Mouse (Mus musculus): ENCODE data around the gene Pdlim1. TPM values are rescaled to one million over a fixed set of nuclear protein-coding genes. Genes with fewer than 3 reads are reported as not detected.
"Not testable (repeated sequence)": the region's sequence is repeated elsewhere in the genome, so short reads cannot be mapped to it uniquely, and the experiment has no call there.

Pdlim1 gene
- total RNA-seq, 2 experiments from 2014 or later: 131 to 142 TPM

DNA sequence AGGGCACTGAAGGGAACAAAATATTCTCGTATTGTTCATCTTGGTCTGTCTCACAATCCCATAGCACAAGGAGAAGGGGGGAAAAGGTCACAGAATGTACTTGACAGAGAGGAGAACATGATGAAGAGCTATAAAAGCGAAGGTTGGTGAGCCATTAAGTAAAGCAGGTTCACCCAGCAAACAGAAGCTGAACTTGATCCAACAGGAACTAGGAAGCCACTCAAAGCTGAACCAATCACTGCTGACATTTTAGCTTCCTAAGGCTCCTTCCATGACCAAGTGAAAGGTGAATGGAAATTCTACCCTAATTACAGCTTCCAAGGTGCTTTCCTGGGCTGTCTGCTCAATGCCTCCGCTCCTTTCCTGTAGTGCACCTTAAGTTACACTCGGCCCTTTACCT lies 20.5 kb downstream of the Pdlim1 start:
- intact Hi-C loops (cut with DNase I; ENCODE audit: low total_unique reads): no loop called here
- DNase-seq: no peak

DNA sequence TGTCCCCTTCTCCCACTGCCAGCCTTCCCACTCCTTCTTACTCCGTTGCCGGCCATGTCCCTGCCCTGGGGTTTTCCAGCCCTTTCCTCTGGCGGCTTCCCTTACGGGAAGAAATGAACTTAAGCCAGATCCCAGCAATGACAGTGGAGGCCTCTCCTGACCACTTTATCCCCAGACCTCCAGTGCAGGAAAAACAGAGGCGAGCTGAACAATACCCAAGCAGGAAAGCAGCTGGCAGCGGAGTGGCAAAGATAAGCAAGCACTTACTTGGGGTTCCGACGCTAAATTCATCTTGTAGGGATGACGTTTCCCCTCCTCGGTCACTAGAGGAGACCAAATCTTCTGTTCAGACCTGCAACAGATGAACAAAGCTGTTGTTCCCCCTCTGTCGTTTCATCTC lies 22.3 kb downstream of the Pdlim1 start:
- no peak for DNase-seq
- intact Hi-C loops (cut with DNase I; ENCODE audit: low total_unique reads): no loop called here

DNA sequence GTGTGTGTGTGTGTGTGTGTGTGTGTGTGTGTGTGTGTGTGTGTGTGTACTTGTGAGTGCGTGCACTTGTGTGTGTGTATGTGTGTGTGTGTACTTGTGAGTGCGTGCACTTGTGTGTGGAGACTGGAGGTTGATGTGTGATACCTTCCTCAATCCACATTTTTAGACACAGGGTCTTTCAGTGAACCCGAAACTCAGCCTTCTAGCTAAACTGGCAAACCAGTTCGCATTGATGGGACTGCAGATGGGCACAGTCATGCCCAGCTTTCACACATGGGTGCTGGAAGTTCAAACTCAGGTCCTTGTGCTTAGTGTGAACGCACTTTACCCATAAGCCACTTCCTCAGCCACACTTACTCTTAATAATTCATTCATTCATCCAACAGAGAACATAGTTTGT lies 23.2 kb downstream of the Pdlim1 start:
- no peak for DNase-seq
- intact Hi-C loops (cut with DNase I; ENCODE audit: low total_unique reads): no loop called here

DNA sequence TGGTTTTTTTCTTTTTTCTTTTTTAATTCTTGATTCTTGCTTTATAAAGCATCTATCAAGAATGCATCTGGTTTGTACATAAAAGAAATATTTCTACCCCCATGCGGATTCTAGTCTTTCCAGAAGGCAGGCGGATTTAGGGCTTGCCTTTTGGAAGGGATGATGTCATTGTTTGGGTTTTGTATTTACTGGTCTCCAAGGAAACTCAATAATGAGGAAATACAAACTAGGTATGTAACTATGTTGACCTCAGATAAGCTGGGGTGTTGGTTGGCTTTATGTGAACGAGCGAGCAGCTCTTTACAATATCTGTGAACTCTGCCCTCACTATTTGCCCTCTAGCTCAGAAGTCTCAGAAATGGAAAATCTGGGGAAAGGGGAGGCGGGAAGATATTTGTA lies 24.4 kb downstream of the Pdlim1 start:
- DNase-seq: no peak
- intact Hi-C loops (cut with DNase I; ENCODE audit: low total_unique reads): no loop called here

DNA sequence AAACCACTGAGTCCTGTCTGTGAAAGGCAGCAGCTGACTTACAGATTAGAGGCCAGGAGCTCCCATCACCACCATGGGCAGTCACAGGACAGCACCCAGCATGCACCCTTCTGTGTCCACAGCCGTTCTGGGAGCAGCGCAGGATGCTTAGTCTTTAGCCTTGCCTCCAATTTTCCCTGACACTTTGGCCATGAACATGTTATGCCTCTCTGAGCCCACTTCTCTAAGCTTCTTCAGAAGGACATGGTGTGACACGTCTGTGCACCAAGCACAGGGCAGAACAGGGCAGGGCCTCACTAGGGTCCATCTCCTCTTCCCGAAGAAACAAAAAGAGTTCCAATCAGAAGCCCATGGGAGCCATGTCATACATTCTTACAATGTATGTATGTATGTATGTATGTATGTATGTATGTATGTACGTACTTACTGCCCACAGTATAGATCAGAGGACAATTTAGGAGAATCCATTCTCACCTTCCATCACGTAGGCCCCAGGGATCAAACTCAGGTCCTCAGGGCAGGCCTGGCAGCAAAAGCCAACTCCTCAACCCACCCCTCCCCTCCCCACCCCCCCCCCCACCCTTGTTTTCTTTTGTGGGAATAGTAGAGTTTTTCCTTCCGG lies 24.9 kb downstream of the Pdlim1 start:
- no peak for DNase-seq
- intact Hi-C loops (cut with DNase I; ENCODE audit: low total_unique reads): no loop called here

DNA sequence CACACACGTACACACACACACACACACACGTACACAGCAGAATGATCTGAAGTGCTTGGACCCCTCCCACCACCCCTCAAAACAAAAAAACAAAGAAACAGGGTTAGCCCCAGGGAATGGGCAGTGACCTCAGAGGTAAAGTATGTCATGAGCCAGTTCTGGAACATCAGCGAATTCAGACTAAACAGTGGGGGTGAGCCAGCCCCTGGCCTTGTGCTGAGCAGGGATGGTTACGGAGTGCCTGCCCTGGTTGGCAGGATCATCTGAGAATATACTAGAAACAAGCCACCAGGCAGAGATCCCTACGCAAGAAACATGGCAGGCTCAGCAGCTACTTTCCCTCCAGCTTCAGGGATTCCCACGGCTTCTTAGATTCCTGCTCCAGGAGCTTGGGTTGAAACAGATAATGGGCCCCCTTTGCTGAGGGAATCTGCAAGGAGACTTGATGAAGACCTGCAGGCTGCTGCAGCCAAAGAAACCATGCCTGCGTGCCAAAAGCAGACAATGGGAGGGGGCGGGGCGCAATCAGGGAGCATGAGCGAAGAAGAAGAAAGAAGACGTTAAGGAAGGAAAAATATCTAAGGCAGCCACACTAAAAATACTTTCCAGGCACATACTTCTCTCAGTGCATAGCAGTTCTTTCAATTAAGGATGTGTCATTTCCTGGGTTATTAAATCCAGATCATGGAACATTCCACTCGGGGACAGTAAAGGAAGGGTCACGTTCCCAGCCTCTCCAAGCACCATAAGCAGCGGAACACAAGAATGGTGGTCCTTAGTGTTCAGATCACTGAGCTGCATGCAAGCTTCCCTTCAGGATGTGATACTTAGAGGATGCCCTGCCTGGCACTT lies 30.6 kb downstream of the Pdlim1 start:
- peak; percentile 52 for DNase-seq
- intact Hi-C loops (cut with DNase I; ENCODE audit: low total_unique reads): no loop called here

DNA sequence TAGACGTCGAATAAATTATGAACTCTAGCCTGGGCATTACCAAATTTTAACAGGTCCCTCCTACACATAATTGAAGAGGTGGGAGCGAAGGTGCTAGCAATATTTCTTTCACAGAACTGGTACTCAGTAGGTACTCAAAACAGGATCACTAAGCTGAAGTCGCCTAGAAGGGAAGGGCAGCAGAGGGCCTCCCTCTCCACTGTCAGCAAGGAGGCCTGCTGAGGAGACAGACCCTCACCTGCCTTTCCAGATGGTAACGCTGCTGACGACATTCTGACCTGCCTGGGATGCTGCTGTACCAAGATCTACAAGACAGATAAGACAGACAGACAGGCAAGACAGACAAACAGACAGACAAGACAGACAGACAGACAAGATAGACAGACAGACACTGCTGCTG lies 31.3 kb downstream of the Pdlim1 start:
- intact Hi-C loops (cut with DNase I; ENCODE audit: low total_unique reads): no loop called here
- DNase-seq: no peak

DNA sequence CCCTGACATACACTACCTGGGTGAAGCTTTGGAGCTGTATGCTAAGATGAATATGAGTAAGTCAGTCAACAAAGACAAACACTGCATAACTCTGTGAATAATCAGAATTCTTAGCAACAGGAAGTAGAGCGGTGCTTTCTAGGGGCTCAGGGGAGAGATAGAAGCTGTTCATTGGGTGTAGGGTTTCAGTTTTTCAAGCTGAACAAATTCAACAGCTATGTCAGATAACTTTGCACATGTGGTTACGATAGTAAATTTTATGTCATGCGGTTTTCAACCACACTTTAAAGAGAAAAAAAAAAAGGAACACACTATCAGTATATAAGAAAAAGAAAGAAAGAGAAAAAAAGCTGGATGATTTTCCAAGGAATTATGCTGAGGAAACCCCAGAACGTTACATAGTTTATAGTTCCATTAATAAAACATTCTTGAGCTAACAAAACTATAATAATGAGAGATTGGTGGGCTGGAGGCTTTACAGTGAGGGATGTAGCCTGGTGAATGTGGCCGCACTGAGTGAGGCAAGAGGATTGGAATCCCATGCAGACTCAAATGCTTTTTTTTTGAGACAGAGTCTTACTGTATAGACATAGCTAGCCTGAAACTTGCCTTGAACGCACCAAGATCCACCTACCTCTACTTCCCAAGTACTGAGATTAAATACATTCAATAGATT lies 33.3 kb downstream of the Pdlim1 start:
- intact Hi-C loops (cut with DNase I; ENCODE audit: low total_unique reads): no loop called here

DNA sequence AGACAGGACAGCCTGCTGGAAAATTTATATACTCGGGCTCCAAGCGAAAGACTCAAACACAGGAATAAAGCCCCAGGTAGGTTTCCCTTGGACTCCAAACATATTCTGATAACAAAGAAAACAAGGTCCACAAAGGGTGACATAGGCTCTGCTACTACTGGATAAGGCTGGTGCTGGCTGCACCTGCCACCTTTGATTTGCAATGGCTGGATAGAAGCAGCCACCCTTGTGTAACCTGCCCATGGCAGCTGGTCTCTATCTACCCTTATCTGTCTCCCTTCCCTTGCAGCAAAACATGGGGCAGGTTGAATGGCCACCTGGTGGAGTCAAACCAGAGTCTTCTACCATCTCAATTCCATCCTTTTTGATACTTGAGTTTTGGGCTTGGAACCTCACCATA lies 39.1 kb downstream of the Pdlim1 start:
- DNase-seq: no peak
- intact Hi-C loops (cut with DNase I; ENCODE audit: low total_unique reads): no loop called here

More for the DNA sequence above, 33.3 kb downstream of the Pdlim1 start:
- no peak for DNase-seq

DNA sequence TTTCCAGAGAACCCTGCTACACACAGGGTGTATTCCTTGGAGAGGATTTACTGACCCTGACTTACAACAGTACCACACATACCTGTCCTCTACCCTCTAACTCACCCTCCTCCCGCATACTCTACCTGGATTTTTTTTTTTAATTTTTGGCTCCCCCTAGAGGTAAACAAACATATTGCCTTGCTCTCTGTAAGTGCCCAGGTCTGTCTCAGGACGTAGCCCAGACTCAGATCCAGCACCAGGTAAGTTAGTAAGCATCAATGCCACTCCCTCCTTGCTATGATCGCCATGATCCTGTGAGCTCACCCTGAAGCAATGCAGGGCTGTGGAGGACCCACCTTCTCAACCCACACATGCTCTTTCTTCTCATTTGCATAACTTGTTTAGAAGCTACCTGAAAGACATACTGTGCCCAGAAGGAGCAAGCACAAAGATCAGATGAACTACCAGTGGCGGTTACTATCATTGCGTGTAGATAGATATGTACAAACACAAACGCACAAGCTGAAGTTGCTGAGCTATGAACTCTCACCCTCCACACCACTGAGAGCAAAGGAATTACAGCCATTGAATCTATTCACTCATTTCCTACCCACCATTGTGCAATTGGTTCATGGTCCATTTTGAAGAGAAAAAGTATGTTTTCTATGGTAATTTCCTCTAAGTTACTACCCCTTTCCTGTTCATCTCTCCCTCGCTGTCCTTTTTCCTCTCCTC lies 39.7 kb downstream of the Pdlim1 start:
- DNase-seq: no peak
- intact Hi-C loops (cut with DNase I; ENCODE audit: low total_unique reads): no loop called here

DNA sequence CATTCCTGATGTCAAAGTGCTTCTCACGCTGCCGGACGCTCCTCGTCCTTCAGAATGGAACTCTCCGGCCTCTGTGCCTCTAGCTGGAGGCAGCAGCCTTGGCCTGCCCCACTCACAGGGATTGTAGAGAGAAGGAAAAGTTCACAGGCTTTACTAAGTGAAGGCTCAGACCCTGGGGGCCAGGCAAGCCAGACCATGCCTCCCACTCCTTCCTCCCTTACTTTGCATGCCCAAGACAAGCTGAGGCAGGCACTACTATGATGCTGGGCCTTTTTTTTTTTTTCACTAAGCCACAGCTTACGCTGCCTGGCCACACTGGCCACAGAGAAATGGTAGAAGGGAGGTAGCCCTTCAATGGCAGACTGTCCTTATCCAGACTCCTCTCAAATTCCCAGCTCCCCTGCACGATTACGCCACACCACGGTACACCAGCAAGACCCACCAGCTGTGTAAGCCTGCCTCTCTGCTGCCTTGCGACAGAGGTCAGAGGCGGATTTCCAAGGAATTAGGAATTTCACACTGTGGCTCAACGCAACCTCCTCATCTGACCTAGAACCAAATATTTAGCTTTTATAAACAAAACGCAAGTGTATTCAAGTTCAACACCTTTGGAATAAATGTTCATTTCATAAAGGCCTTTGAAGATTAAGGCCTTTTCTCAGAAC lies 40.4 kb downstream of the Pdlim1 start:
- no peak for DNase-seq
- intact Hi-C loops (cut with DNase I; ENCODE audit: low total_unique reads): no loop called here

DNA sequence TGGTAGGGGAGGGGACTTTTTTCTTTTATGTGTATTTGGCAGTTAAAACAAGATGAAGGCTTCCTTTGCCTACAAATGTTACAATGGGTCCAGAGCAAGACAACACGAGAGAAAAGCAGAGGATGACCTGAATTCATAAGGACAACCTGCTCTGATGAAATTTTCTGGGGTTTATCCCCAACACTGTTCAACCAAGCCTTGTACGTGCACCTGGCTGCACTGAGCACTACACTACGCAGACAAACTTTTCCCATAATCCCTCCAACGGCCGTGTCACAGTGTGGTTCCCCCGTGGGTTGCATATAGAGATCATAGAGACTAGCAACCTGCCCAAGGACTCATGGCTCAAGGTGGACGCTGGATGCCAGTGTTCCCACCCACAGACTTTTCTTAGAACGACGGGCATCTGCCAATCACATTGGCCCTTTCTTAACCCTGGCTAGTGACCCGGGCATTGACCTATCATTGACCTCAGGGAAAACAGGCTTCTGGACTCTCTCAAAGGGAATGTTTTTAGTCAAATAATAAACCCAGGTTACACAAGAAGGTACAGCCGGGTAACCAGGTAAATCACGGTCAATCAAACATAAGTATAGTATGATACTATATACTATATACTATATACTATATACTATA lies 45.0 kb downstream of the Pdlim1 start:
- intact Hi-C loops (cut with DNase I; ENCODE audit: low total_unique reads): no loop called here
- DNase-seq: no peak

DNA sequence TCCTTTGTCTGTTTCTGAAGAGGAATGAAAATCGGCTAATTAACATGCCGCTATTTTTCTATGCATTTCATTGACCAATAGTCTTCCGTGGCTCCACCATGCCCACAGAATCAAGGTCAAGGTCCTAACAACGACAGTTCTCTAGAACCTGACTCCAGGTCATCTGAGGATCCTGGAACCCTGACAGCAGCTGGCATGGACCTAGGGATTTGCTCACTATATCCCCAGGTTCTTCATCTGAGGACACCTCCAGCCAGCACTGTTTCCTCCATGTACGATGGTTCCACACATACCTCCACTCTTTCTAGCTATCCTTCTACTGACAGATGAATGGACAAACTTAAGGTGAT lies 45.9 kb downstream of the Pdlim1 start:
- DNase-seq: no peak
- intact Hi-C loops (cut with DNase I; ENCODE audit: low total_unique reads): no loop called here

DNA sequence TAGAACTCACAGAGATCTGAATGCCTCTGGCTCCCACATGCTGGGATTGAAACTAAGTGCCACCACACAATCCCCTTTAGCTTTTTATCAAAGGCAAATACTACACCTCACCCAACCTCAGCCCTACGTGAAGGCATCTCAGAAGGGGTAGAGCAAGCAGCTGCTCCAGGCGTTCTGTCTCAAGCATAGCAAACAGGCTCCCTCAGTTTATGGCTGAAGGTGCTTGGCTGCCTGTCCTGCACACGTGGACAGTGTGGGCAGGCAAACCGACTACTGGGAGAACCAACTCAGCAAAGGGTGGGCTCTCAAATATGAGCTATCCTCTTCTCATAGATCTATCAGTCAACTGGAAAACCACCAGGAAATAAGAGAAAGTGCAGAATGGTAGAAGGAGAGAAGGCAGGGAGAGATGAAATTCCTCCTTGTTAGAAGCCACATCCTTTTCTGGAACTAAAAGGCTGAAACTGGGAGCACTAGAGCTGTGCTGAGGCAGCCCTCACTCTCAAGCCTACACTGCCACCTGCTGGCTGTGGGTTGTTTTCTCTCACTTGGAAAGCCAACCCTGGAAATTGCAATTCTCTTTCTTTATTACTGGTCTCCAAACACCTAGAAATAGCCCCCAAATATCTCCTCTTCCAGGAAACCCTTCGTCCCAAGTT lies 46.4 kb downstream of the Pdlim1 start:
- intact Hi-C loops (cut with DNase I; ENCODE audit: low total_unique reads): no loop called here
- peak; percentile 68 for DNase-seq

DNA sequence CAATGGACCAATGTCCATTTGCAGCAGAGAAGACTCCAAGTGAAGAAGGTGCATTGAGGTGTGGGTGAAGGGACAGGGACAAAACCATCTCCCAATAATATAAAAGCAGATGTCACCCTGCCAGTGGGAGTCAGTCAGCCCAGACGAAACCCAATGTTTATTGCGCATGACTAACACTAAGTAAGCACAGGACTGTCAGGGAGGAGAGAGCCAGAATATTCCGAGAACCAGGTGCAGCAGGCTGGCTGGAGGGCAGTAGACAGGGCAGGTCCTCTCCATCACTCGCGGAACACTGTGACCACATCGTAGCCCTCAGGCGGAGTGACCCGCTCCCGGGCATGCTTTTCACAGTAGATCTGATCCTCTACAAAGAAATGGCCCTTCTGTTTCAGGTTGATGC lies 49.3 kb downstream of the Pdlim1 start:
- DNase-seq; intact Hi-C loops (cut with DNase I; ENCODE audit: low total_unique reads): not testable (repeated sequence)

DNA sequence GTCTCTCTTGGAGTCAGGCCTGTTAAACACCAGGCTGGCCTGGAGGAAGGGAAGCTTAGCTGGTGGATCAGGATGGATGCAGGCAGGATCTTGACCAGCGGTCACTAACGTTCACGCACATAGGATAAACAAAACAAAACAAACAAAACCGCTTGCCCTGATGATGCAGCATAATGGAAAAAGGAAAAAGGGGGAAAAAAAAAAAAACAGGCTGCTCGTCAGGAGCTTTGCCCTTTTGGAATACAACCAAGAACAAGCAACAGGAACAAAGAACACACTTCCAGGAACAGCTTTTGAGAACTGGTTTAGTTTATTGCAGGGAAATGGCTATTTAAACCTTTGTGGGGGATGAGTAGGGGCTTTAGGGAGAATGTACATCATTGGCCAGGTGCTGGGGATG lies 50.8 kb downstream of the Pdlim1 start:
- intact Hi-C loops (cut with DNase I; ENCODE audit: low total_unique reads): no loop called here
- DNase-seq: no peak

DNA sequence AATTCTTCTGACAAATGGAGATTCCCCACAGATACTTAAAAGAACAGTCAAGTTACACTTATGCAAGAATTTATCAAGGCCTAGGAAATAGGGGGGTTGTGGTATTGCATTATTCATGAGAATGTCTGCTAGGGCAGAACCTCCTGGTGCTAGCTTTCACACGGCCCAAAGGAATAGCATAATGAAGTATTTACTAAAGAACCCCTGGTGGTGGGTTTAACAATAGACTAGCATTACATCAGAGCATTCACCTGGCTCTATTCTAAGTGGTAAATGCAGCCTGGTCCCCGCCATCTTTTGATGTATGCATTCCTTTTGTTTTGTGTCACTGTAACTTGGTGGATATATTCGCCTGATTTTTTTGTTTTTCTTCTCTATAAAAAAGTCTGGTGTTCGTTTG lies 68.7 kb downstream of the Pdlim1 start:
- intact Hi-C loops (cut with DNase I; ENCODE audit: low total_unique reads): not testable (repeated sequence)

DNA sequence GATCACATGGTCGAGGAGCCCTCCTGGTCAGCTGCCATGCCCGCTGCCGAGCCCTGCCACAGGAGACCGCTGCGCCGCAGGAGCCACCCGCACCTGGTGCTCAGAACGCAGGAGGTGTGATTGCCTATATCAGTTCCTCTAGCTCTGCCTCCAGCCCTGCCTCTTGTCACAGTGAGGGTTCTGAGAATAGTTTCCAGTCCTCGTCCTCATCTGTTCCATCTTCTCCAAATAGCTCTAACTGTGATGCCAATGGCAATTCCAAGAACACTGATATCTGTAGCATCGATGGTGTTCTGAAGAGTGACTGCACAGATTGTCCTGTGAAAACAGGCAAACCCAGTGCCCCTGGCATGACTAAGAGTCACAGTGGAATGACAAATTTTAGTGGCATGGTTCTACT lies 81.0 kb downstream of the Pdlim1 start:
- intact Hi-C loops (cut with DNase I; ENCODE audit: low total_unique reads): no loop called here
- DNase-seq: no peak

More for the DNA sequence above, 68.7 kb downstream of the Pdlim1 start:
- not testable (repeated sequence) for DNase-seq

DNA sequence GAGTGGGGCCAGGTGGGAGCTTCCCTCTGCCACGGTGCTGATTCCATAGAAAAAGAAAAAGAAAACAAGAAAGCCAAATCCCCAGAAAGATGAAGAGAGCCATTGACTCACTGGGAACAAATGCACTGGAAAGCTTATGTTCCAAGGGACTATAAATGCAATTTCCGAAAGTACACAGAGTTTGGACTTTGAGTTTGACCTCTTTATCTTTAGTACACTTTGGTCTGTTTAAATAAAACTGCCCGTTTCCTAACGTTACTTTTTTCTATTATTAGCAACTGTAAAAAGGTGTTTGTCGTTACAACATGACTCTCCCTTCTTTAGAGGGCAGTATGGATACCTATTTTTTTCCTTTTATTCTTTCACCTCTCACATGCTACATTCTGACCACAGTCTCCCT lies 84.5 kb downstream of the Pdlim1 start, which contains the start of gene Cyp2c70:
TSS of gene Cyp2c70 (minus strand) at position 174 of the 400 bp plus-strand sequence.
- DNase-seq: no peak
- intact Hi-C loops (cut with DNase I; ENCODE audit: low total_unique reads): no loop called here

All from gastrocnemius, postnatal 14 days (tissue).